Mouse (Mus musculus): ENCODE data around the gene Fto.
A peak's percentile ranks its signal among the peaks of the same experiment; 100 is the strongest.

Gene Fto

GRCm38 (mm10) chr8:91312835-91313832, at the start of gene Fto, which contains the start of gene Rpgrip1l:
Fto (plus strand) TSS chr8:91313525.
Rpgrip1l (minus strand) TSS chr8:91313262.
- no peaks in the 10 kb centered on the region for H3K9me3 ChIP-seq (ENCODE audit: low read length)
- H3K27me3 ChIP-seq (ENCODE audit: insufficient read depth, low read length) = no peaks in the 10 kb centered on the region
- peak; percentile 19 for TF ChIP-seq CTCF (conservative IDR thresholded peaks at IDR 0.05; ENCODE audit: low read length)
- no peak for TF ChIP-seq NANOG (IDR thresholded peaks at IDR 0.05; ENCODE audit: borderline replicate concordance, low read length)
- no peak for TF ChIP-seq POU5F1 (IDR thresholded peaks at IDR 0.05; ENCODE audit: borderline replicate concordance, low read length)
- H3K36me3 ChIP-seq (ENCODE audit: insufficient read depth, low read length) = no peaks in the 10 kb centered on the region
- peaks cover 15% of the 10 kb centered on the region for H3K4me1 ChIP-seq (replicated peaks; ENCODE audit: low read depth, low read length)
- H3K4me3 ChIP-seq (replicated peaks; ENCODE audit: low read length) = peak within 1 kb of the TSS; percentile 87

GRCm38 (mm10) chr8:91263939-91264338, 49.4 kb upstream of the Fto start:
- Histone ChIP-seq H3K9me3 (ENCODE audit: low read length) (no peaks in the 10 kb centered on the region), H3K4me3 (replicated peaks; ENCODE audit: low read length) (no peak overlapping the region), H3K4me1 (replicated peaks; ENCODE audit: low read depth, low read length) (no peaks in the 10 kb centered on the region), H3K27me3 (ENCODE audit: insufficient read depth, low read length) (no peaks in the 10 kb centered on the region), H3K36me3 (ENCODE audit: insufficient read depth, low read length) (no peaks in the 10 kb centered on the region)
- TF ChIP-seq CTCF (conservative IDR thresholded peaks at IDR 0.05; ENCODE audit: low read length) (no peak), POU5F1 (IDR thresholded peaks at IDR 0.05; ENCODE audit: borderline replicate concordance, low read length) (no peak), NANOG (IDR thresholded peaks at IDR 0.05; ENCODE audit: borderline replicate concordance, low read length) (no peak)

- TF ChIP-seq POU5F1 (IDR thresholded peaks at IDR 0.05; ENCODE audit: borderline replicate concordance, low read length) (no peak), NANOG (IDR thresholded peaks at IDR 0.05; ENCODE audit: borderline replicate concordance, low read length) (no peak), CTCF (conservative IDR thresholded peaks at IDR 0.05; ENCODE audit: low read length) (no peak)
- Histone ChIP-seq H3K36me3 (ENCODE audit: insufficient read depth, low read length) (no peaks in the 10 kb centered on the region), H3K4me3 (replicated peaks; ENCODE audit: low read length) (no peak overlapping the region), H3K27me3 (ENCODE audit: insufficient read depth, low read length) (no peaks in the 10 kb centered on the region), H3K9me3 (ENCODE audit: low read length) (no peaks in the 10 kb centered on the region), H3K4me1 (replicated peaks; ENCODE audit: low read depth, low read length) (no peaks in the 10 kb centered on the region)
These were observed 48.8 kb upstream of the Fto start for GRCm38 (mm10) chr8:91264564-91264963.

- no peaks in the 10 kb centered on the region for H3K36me3 ChIP-seq (ENCODE audit: insufficient read depth, low read length)
These were observed 43.9 kb upstream of the Fto start for GRCm38 (mm10) chr8:91269374-91269958.

GRCm38 (mm10) chr8:91273493-91273892, 39.8 kb upstream of the Fto start:
- TF ChIP-seq CTCF (conservative IDR thresholded peaks at IDR 0.05; ENCODE audit: low read length) (no peak), NANOG (IDR thresholded peaks at IDR 0.05; ENCODE audit: borderline replicate concordance, low read length) (no peak), POU5F1 (IDR thresholded peaks at IDR 0.05; ENCODE audit: borderline replicate concordance, low read length) (no peak)
- Histone ChIP-seq H3K4me3 (replicated peaks; ENCODE audit: low read length) (no peak overlapping the region), H3K9me3 (ENCODE audit: low read length) (no peaks in the 10 kb centered on the region), H3K36me3 (ENCODE audit: insufficient read depth, low read length) (0 out of 2 replicates have a peak, but pooled peaks cover 4% of the 10 kb centered on the region), H3K27me3 (ENCODE audit: insufficient read depth, low read length) (no peaks in the 10 kb centered on the region), H3K4me1 (replicated peaks; ENCODE audit: low read depth, low read length) (no peaks in the 10 kb centered on the region)

More at GRCm38 (mm10) chr8:91269374-91269958, 43.9 kb upstream of the Fto start:
- Histone ChIP-seq H3K4me3 (replicated peaks; ENCODE audit: low read length) (no peak overlapping the region), H3K9me3 (ENCODE audit: low read length) (no peaks in the 10 kb centered on the region), H3K4me1 (replicated peaks; ENCODE audit: low read depth, low read length) (no peaks in the 10 kb centered on the region), H3K27me3 (ENCODE audit: insufficient read depth, low read length) (no peaks in the 10 kb centered on the region)
- no peak for TF ChIP-seq CTCF (conservative IDR thresholded peaks at IDR 0.05; ENCODE audit: low read length)
- TF ChIP-seq POU5F1 (IDR thresholded peaks at IDR 0.05; ENCODE audit: borderline replicate concordance, low read length) = no peak
- TF ChIP-seq NANOG (IDR thresholded peaks at IDR 0.05; ENCODE audit: borderline replicate concordance, low read length) = no peak

GRCm38 (mm10) chr8:91276337-91276736, 37.0 kb upstream of the Fto start:
- no peaks in the 10 kb centered on the region for H3K9me3 ChIP-seq (ENCODE audit: low read length)
- H3K27me3 ChIP-seq (ENCODE audit: insufficient read depth, low read length) = no peaks in the 10 kb centered on the region
- TF ChIP-seq CTCF (conservative IDR thresholded peaks at IDR 0.05; ENCODE audit: low read length) (peak; percentile 83), NANOG (IDR thresholded peaks at IDR 0.05; ENCODE audit: borderline replicate concordance, low read length) (no peak), POU5F1 (IDR thresholded peaks at IDR 0.05; ENCODE audit: borderline replicate concordance, low read length) (no peak)
- 0 out of 2 replicates have a peak, but pooled peaks cover 4% of the 10 kb centered on the region for H3K36me3 ChIP-seq (ENCODE audit: insufficient read depth, low read length)
- H3K4me3 ChIP-seq (replicated peaks; ENCODE audit: low read length) = no peak overlapping the region
- H3K4me1 ChIP-seq (replicated peaks; ENCODE audit: low read depth, low read length) = no peaks in the 10 kb centered on the region

- Histone ChIP-seq H3K4me1 (replicated peaks; ENCODE audit: low read depth, low read length) (no peaks in the 10 kb centered on the region), H3K36me3 (ENCODE audit: insufficient read depth, low read length) (0 out of 2 replicates have a peak, but pooled peaks cover 4% of the 10 kb centered on the region), H3K9me3 (ENCODE audit: low read length) (no peaks in the 10 kb centered on the region), H3K27me3 (ENCODE audit: insufficient read depth, low read length) (no peaks in the 10 kb centered on the region), H3K4me3 (replicated peaks; ENCODE audit: low read length) (no peak overlapping the region)
- TF ChIP-seq POU5F1 (IDR thresholded peaks at IDR 0.05; ENCODE audit: borderline replicate concordance, low read length) (no peak), CTCF (conservative IDR thresholded peaks at IDR 0.05; ENCODE audit: low read length) (no peak), NANOG (IDR thresholded peaks at IDR 0.05; ENCODE audit: borderline replicate concordance, low read length) (no peak)
These were observed 35.3 kb upstream of the Fto start for GRCm38 (mm10) chr8:91278060-91278459.
